Mouse (Mus musculus): Measurements from ENCODE around the gene Lmx1a.

- no peak for TF ChIP-seq CTCF (IDR thresholded peaks at IDR 0.05; ENCODE audit: low read depth, low read length)
- no peak for TF ChIP-seq POLR2A (IDR thresholded peaks at IDR 0.05; ENCODE audit: borderline replicate concordance, low read depth, low read length)
Measured at GRCm38 (mm10) chr1:167679061-167679460, 10.0 kb upstream of the Lmx1a start.

Measured in bone marrow macrophage, adult 2 months (primary cell).